Mouse (Mus musculus): ENCODE measurements around the gene Htra2.
A peak's percentile ranks its signal among the peaks of the same experiment; 100 is the strongest.

Gene Htra2

DNA sequence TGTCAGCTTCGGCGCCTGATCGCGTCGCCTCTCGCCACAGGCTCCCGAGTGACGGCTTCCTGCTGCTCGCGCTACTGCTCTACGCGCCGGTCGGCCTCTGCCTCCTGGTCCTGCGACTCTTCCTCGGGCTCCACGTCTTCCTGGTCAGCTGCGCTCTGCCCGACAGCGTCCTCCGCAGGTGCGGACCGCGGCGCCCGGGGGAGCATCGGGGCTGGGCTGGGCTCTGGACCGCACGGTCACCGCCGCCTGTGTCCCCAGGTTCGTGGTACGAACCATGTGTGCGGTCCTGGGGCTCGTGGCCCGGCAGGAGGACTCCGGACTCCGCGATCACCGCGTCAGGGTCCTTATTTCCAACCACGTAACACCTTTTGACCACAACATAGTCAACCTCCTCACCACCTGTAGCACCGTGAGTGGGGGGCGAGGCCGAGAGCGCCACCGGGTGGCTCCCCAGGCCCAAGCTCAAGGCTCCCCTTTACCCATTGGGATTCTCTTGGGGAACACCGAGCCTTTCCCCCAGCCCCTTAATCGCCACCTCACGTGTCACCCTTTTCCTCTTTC is at the start of gene Htra2:
TSS of gene Htra2 (minus strand) at position 403 of the 561 bp plus-strand sequence.
- DNase-seq (ENCODE audit: low read depth, low spot score) = no peak

DNA sequence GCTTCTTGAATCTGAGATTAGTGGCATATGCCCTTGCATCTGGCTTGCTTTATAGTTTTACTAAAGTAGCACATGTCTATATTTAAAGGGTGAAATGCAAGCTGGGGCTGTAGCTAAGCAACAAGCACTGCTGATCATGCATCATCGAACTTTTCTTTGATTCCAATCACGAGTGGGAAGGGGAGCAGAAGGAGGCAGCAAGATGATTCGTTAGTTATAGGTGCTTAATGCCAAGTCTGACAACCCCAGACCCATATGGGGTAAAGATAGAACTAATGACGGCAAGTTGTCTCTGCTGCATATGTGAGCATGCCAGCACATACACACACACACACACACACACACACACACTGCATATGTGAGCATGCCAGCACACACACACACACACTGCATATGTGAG is 49.1 kb upstream of the Htra2 start:
- no peak for DNase-seq (ENCODE audit: low read depth, low spot score)

DNA sequence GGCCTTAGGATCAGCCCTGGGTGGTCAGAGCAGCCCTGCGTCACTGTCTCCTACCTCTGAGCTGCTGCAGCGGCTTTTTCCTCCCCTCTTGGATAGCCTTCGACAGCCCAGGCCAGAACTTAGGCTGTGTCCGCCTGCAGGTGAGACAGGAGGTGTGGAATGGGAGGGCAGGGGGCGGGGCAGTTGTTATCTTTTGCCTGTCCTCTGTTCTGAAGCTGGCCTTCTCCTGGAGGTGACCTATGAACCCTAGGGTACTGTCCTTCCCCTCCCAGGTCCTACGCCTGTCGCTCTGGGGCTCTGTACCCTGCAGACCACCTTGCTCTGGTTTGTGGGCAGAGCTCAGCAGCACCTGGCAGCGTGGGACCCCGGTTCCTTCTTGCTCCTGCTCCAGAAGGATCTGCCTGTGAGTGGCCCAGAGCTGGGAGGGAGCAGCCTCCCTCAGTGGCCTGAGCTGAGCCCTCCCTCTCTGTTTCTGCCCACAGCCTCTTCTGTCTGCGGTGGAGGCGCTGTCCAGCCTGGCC is 48.1 kb upstream of the Htra2 start:
- DNase-seq (ENCODE audit: low read depth, low spot score) = no peak

DNA sequence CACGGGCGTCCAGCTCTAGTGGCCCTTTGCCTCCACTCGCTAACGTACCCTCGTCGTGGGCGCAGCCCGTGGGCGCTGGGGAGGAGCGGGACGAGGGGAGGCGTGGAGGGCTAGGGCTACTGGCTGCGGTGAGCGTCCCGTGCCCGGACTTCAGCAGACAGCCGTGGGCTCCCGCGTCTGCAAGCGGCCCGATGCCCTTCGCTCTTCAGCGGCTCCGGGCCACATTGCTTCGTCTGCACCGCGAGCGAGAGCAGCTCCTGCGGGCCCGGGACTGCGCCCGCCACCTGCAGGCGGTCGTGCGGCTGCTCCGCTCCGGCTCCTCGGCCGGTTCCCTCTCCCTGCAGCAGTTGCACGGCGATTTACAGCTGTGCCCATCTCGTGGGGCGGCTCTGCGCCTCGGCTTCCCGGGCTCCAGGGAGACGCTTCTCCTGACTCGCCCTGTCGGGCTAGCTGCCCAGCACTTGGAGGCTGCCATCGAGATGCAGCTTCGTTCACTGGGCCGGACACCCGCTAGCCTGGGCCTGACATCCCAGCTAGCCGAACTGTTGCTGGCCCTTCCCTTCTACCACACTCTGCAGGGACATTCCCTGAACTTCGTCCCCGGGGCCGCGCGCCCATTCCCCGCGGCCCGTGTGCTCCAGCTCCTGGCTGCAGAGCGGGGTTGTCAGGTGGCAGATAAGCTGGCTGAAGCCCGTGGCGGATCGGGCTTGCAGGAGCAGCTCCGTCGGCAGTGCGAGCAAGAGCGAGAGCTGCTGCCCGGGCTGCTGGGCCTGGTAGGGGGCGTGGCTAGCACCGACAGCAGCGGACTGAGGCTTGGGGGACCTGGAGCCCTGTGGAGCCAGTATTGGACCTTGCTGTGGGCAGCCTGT is 46.8 kb upstream of the Htra2 start:
- no peak for DNase-seq (ENCODE audit: low read depth, low spot score)

DNA sequence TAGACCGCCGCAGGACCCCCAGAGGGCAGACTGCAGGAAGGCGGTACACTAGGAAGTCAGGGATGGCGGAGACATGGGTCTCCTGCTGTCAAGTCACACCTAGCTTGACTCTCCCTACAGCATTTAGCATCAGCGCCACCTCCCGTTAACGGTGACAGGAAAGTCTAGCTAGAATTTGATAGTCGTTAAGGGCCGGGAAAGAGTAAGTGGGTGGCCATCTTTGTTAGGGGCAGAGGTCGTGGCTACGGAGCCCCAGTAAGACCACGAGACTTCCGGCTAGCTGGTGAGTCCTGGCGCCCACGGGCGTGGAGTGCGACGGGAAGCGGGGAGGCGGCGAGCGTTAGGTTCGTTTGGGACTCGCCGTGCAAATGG is 46.2 kb upstream of the Htra2 start, which contains the start of the genes Ccdc142 and Gm42688:
TSS of gene Ccdc142 (plus strand) at position 286 of the 372 bp plus-strand sequence.
TSS of gene Gm42688 (plus strand) at position 302 of the 372 bp plus-strand sequence.
- DNase-seq (ENCODE audit: low read depth, low spot score) = peak; percentile 70

DNA sequence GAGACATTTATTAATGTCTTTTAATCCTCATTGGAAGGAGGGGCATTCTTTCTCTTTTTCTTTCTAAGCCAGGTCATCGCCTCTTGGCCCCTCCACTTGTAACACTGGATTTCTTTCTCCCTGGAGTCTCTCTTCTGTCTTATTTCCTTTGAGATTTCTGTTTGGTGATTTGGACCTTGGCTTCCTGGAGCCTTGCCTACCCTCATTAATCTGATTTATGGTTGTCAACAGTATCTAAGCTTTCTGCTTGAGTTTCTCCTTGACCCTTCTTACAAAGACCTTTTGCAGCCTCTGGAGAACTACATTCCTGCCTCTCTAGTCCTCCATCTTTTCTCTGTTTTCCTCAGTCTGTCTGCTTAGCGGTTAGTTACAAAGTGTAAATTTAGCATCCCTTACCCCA is 43.3 kb upstream of the Htra2 start:
- no peak for DNase-seq (ENCODE audit: low read depth, low spot score)

DNA sequence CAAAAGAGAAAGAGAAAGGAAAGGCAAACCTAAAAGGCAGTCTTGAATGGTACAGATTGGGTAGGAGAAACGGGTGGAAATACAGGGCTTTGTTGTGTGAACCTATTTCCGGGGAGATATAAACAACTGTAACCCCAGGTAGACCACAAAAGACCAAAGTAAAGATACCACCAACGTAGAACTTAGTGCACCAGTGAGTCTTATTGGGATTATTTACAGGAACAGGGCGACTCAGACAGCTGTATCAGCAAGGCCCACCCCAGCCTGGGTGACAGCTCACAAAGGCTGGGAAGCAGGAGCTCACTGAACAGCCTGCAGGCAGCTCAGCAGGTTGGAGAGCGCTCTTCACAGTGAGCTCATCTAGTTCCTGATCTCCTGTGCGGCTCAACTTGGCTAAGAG is 40.9 kb upstream of the Htra2 start:
- DNase-seq (ENCODE audit: low read depth, low spot score) = no peak

DNA sequence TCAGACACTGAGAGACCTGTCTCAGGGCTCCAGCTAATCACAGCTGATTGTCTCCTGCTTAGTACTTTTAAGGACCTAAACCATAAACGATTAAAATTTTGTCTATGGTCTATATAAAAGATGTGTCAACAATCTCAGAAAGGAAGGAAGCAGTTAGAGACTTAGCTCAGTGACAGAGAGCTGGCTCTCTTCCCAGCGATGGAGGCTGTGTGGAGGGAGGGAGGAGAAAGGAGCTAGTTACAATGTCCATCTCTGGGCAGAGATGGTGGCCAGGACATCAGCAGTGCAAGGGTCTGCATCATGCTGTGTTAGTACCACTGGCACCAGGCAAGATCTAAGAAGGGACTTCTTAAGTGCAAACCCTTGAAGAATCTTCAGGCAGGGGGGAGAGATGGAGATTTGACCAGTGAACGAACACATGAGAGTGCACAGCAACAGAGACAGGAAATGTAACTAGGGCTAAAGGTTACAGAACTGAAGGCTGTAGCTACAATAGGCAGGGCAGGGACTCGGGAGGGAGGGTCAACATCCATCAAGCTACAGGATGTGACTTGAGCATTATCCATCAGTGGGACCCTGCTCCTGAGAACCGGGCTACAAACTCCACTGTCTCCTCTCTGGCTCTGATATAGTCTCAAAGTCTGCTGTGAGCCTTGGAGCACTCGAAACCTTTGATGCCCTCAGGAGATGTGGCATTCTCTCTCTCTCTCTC is 37.5 kb upstream of the Htra2 start:
- no peak for DNase-seq (ENCODE audit: low read depth, low spot score)

DNA sequence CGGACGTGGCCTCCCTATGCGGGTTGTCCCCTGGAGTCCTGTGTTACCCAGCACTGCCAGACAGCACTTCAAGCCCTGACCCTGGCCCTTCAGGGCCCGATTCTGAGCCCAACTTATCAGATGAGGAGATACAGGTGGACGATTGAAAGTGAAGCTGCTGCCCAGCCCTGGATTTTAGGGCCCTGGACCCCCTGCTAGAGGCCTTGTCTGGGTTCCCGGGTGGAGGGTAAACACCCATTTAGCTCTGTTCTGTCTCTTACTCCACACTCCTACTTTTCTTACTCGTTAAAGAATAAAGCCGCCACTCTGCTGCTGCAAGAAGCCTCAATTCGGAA is 32.8 kb upstream of the Htra2 start:
- DNase-seq (ENCODE audit: low read depth, low spot score) = no peak

DNA sequence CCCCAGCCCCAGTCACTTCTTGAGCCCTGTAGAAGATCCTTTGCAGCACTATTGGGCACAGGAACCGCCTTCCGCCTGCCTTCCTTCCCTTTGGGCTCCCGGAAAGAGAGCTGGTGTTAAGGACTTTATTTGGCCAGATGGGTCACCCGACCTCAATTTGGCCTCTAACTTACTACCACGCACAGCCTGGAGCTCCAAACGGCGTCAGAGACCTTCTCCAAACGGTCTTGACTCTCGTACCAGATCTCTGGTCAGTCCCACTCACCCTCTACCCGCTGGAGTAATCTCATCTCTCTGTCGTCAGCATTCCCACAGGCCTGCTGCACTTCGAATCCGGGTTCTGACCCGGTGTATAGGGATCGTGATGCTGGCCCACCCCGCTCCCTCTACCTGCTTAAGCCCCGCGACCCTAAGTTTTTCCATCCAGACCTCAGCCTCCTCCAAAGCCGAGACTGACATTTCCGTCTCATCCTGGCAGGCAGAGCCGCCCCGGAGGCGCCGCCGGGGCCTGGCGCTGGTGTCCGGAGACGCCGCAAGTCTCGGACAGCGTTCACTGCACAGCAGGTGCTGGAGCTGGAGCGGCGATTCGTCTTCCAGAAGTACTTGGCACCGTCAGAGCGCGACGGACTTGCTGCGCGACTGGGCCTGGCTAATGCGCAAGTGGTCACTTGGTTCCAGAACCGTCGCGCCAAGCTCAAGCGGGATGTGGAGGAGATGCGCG is 32.3 kb upstream of the Htra2 start:
- no peak for DNase-seq (ENCODE audit: low read depth, low spot score)

DNA sequence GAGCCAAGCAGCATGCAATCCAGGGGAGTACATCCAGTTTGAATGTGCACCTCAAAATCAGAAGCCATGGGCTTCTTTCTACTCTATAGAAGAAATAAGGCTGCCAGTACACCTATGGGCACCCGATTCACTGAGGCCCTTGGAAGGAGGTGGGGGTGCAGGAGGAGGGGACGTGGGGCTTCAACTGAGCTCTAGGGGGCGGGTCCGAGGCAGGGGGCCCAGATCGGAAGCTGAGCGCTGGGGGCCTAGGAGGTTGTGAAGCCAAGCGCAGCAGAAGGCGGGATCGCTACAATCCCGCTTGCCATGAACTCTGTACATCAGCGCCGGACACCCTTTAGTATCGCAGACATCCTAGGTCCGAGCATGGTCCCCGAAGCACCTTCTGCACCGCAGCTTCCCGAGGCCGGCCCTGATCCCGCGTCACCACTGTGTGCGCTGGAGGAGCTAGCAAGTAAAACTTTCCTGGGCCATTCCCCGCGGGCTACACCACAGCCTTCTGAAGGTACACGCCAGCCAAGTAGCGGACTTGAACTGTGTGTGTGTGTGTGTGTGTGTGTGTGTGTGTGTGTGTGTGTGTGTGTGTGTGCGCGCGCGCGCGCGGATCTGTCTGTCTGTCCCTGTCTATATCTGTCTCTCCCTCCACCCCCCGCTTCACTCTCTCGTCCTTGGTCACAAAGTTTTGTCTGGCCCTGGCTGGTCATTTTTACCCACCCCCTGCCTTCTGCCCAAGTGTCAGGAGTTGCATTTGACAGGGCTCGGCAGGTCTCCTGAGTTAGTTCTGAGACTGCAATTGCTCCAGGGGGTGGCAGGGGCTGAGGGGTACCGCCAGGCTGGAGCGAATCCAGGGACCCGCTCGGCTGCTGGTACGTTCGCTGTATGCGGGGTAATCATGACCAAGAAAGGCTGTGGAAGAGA is 31.3 kb upstream of the Htra2 start, which contains the start of gene Lbx2:
TSS of gene Lbx2 (plus strand) at position 247 of the 915 bp plus-strand sequence.
- no peak for DNase-seq (ENCODE audit: low read depth, low spot score)

DNA sequence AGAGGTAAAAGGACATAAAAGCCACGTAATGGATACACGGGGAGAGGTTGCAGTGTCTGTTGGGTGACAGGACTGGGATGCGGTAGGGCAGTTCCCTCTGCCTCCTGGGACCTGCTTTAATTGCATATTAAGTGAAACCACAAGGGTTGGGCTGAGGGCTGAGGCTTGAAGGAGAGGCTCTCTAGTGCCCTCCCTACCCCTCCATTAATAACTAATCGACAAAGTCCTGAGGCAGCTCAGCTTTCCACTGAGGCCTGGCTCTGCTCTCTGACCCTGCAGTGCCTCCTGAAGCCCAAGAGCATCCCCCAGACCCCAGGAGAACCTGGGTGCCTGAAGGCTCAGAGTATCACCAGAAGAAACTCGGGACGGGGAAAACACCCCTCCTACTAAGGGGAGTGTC is 29.4 kb upstream of the Htra2 start:
- no peak for DNase-seq (ENCODE audit: low read depth, low spot score)

DNA sequence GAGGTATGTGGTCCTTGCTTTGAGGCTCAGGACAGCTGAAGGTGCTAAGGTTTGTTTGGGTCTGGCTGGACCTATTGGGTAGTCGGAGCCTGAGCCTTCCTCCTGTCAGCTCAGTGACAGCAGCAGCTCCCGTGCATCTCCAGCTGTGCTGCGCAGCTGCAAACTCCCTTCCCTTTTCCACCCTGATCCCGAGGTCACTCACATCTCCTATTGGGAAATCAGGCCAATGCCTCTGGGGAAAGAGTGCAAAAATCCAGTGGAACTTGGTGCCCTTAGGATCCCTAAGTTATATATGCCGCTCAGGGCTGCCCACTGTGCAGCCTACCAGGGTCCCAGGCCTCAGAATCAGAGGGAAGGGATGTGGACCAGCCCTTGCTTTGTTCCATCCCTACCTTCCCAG is 28.4 kb upstream of the Htra2 start:
- no peak for DNase-seq (ENCODE audit: low read depth, low spot score)

DNA sequence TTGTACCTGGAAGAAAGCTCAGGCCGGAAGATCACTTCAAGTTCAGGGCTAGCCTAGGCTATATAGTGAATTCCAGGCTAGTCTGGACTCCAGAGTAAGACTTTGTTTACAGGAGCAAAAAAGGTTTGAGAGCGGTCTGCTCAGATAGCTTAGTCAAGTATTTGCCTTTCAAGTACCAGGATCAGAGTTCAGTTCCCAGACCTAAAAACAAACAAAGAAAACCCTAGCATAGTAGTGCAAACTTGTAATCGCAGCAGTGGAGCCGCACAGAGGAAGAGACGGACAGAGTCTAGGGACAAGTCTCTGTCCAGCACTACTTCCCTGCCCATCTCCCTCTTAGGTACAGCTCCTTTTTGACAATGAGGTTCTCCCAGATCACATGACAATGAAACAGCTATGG is 25.1 kb upstream of the Htra2 start:
- DNase-seq (ENCODE audit: low read depth, low spot score) = no peak

DNA sequence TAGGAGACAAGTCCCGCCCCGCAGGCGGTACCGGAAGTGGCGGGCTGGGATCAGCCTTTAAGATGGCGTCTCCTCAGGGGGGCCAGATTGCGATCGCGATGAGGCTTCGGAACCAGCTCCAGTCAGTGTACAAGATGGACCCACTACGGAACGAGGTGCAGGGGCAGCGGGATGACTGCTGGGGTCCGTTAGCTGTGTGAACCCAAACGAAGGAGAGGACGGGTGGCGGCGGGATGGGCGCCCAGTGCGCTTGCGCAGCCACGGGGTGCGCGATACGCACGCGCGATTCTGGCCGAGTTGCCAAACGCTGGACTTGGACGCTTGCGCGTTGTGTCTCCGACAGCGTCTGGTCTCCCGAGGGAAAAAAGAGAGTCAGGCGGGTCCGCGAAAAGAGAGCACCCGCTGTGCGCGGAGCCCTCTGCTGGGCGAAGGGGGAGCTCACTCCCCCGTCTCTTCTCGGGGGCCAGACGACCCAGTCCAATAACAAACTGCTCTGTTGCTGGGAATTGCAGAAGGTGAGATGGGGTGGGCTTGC is 23.3 kb upstream of the Htra2 start:
- peak; percentile 99 for DNase-seq (ENCODE audit: low read depth, low spot score)

DNA sequence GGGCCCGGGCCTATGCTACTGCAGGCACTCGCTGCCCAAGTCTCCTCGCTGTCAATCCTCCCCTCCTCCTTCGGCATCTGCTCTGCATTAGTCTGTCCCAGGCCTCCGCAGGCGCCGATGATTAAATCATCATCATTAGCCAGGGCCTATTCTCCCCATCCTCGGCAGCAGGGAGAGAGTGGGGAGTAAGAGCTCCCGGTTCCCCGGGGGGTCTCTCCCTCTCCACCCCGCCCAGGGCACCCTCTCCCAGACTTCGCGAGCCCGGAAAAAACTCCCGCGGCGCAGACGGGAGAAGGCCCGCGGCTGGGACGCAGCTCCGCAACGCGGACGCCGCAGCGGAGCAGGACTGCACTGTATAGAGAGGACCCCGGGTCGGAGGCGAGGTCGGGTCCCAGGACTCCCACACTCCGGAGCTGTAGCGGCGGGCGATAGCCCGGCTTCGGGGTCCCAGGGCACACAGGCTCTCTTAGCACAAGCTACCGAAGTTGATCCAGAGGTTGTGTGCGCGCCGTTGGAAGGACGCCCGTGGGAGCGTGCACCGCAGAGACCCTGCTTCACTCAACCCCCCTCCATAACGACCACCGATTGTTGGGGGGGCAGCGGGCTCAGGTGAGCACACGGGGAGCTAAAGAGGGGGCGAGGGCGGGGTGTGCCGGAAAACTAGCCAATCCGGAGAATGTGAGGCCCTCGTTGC is 22.7 kb upstream of the Htra2 start, which contains the start of gene Pcgf1:
TSS of gene Pcgf1 (plus strand) at position 240 of the 694 bp plus-strand sequence.
- DNase-seq (ENCODE audit: low read depth, low spot score) = no peak

DNA sequence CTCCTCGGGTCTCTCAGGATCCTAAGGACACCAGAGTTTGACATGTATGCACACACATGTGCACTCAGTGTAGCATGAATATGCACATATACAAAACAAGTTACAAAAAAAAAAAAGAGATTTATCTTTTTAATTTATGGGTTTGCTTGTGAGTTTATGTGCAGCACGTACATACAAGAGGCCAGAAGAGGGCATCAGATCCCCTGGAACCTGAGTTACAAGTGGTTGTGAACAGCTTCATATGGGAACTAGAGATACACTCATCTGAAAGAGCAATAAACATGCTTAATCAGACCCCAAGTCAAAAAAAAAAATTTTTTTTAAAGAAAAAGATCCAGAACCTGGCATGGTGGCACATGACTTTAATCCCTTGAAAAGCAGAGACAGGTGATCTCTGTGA is 19.9 kb upstream of the Htra2 start:
- no peak for DNase-seq (ENCODE audit: low read depth, low spot score)

DNA sequence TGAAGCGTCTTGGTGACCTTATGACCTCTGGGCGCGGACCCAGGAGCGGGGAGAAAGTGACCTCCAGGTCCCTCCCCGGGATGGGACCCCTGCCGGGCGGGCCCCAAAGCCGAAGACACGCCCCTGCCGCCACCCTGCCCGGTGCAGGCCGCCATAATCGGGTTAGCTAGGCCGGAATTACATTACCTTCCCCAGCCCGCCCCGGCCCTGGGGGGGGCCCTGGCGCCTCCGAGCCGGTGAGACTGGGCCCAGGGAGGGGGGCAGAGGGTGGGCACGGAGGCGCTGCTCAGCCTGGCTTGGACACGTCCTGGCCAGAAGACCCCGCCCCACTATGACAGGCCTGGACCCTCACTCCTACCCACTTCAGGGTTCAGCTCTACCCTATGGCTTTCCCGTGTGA is 16.1 kb upstream of the Htra2 start:
- DNase-seq (ENCODE audit: low read depth, low spot score) = no peak

DNA sequence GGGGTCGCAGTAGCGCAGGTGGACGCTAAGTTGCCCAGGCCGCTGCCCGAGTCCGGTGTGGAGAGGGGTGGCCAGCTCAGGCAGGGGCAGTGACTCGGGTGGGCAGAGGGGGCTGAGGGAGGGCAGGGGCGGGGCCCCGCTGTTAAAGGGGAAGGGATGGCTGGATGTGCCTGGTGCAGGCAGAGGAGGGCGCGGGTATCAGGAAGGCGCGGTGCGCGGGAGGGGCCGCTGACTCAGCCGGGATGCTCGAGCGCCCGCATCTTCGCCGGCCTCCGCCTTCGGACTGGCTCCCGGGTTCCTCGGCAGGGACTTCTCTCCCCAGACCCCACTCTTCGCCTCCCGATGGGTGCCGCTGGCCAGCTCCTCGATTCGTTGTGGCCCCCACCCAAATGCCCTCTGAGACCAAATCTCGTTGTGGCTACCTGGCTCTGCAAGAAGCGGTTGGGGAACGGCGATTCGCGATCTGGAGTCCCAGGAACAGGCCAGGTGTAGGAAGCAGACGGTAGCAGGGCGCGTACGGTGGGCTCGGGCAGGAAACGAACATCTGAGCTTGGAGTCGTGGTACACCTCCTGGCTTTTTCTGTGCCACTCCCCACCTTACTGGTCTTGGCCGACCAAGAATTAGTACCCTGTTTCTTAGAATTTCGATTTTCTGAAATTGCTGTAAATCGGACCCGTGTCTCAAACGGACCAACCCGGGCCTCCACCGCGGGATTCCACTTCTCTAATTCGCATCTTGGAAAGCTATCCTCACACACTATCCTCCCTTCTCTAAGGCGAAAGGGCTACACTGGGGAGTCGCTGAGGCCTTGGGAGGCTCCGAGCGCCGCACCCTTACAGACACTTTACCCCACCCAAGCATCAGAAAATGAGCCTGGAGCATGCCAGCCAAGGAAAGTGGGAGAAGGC is 15.5 kb upstream of the Htra2 start:
- DNase-seq (ENCODE audit: low read depth, low spot score) = no peak
